Mouse (Mus musculus) erythroblast, embryonic 14.5 days (primary cell): ENCODE measurements around the gene Ggta1.

ENCODE experiments used
- GATA1 ChIP-seq: IDR thresholded peaks from 2 replicates; pipeline ENCODE4 v1.6.1; 2012; ENCODE audit warnings: low read length, inconsistent platforms, mixed read lengths
- TAL1 ChIP-seq: IDR thresholded peaks from 3 replicates; pipeline ENCODE4 v1.6.1; 2012; ENCODE audit warnings: low read length, inconsistent platforms, mixed read lengths

DNA sequence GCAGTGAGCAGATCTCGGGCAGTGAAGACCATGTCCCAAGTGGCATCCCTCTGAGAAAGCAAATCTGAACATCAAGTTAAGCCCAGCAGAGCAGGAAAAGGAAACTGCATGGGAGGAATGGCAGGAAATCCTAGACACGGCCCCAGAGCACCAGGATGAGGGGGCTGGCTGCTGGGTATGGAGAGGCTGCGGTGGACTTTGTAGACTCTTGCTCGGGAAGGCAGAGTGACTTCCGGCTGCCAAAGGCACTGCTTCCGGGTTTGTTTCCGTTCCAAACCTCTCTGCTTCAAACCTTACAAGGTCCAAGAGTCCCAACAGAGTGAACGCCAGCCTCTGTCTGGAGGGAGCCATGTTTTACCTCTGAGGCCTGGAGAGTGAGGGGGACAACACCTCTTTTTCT is 16.2 kb downstream of the Ggta1 start:
- TF ChIP-seq GATA1 (no peak), TAL1 (no peak)
